Mouse (Mus musculus) heart, postnatal 0 days (tissue): Measurements from ENCODE around the gene Pla2g10.

Experiments
- CTCF ChIP-seq: IDR thresholded peaks from 2 replicates; pipeline ENCODE4 v1.5.1; 2016; ENCODE audit warnings: antibody characterized with exemption, control low read depth, low read depth
- EP300 ChIP-seq: IDR thresholded peaks from 2 replicates; pipeline ENCODE4 v1.6.1; 2016; ENCODE audit warnings: antibody characterized with exemption, low read depth

- no peak; the same call in 1 of the 2 replicates for TF ChIP-seq CTCF
- TF ChIP-seq EP300: no peak
Observed at GRCm38 (mm10) chr16:13698998-13699397, 31.8 kb downstream of the Pla2g10 start.
